Mouse (Mus musculus) heart, embryonic 14.5 days (tissue): ENCODE measurements around the gene Rpp25l. TPM values are rescaled to one million over a fixed set of nuclear protein-coding genes. Genes with fewer than 3 reads are reported as not detected.

Experiments used
- ATAC-seq: fragments of 200-750 bp; cut with Nextera tagmentation; 2 replicates; pipeline ENCODE4 v1.8.0; 2017; ENCODE audit warnings: low read depth, moderate TSS enrichment; ENCODE audit not compliant: insufficient number of reproducible peaks, insufficient read depth, low FRiP score
- H3K27ac ChIP-seq, 2 experiments: fragments of 200-500 bp in 1 of 2; fragments of 300-500 bp in 1 of 2; sonication (generic) in 1 of 2; replicated peaks in 1 of 2; 2 replicates each; pipeline ENCODE4 v1.5.1; 2012 to 2014; ENCODE audit warnings: low read depth in 2 of 2, low read length in 2 of 2, control low read depth in 1 of 2, mild to moderate bottlenecking in 1 of 2, mixed read lengths in 1 of 2; ENCODE audit not compliant: control insufficient read depth in 1 of 2, insufficient read depth in 1 of 2
- H3K27me3 ChIP-seq: fragments of 300-500 bp; sonication (generic); 2 replicates; pipeline ENCODE4 v1.6.1; 2014; ENCODE audit warnings: mild to moderate bottlenecking, low read length, control low read depth; ENCODE audit not compliant: control insufficient read depth, insufficient read depth
- H3K36me3 ChIP-seq: fragments of 300-500 bp; sonication (generic); 2 replicates; pipeline ENCODE4 v1.6.1; 2014; ENCODE audit warnings: mild to moderate bottlenecking, control low read depth, low read length, mixed read lengths; ENCODE audit not compliant: control insufficient read depth, insufficient read depth
- H3K4me1 ChIP-seq, 2 experiments: fragments of 200-500 bp in 1 of 2; fragments of 300-500 bp in 1 of 2; sonication (generic) in 1 of 2; 2 replicates each; pipeline ENCODE4 v1.6.1; 2012 to 2014; ENCODE audit warnings: low read length in 2 of 2, control low read depth in 1 of 2, mixed read lengths in 1 of 2; ENCODE audit not compliant: control insufficient read depth in 2 of 2, insufficient read depth in 2 of 2
- H3K4me2 ChIP-seq: fragments of 300-500 bp; sonication (generic); 2 replicates; pipeline ENCODE4 v1.6.1; 2014; ENCODE audit warnings: mild to moderate bottlenecking, low read length
- H3K4me3 ChIP-seq, 2 experiments: fragments of 200-500 bp in 1 of 2; fragments of 300-500 bp in 1 of 2; sonication (generic) in 1 of 2; 2 replicates each; pipeline ENCODE4 v1.5.1; 2012 to 2014; ENCODE audit warnings: low read length in 2 of 2, mild to moderate bottlenecking in 2 of 2, control low read depth in 1 of 2, low read depth in 1 of 2, moderate library complexity in 1 of 2; ENCODE audit not compliant: control insufficient read depth in 1 of 2, insufficient read depth in 1 of 2
- H3K9ac ChIP-seq: fragments of 300-500 bp; sonication (generic); 2 replicates; pipeline ENCODE4 v1.6.1; 2014; ENCODE audit warnings: mild to moderate bottlenecking, low read length
- H3K9me3 ChIP-seq: fragments of 300-500 bp; sonication (generic); 2 replicates; pipeline ENCODE4 v1.6.1; 2016; ENCODE audit warnings: low read length, control low read depth; ENCODE audit not compliant: control insufficient read depth
- WGBS: fragments of 180-500 bp; shearing (Covaris S2); extraction: QIAGEN DNeasy Blood & Tissue Kit; methylation state at CpG from one replicate; pipeline ENCODE4 v1.1.7; 2014; 5-methylcytosine and 5-hydroxymethylcytosine counted together
- polyA plus RNA-seq: library from polyadenylated mRNA; unstranded; fragments of >200 nt; fragmentation: Nextera tagmentation; extraction: Ambion mirVana; gene quantifications from 2 replicates; pipeline ENCODE4 v1.2.1, GENCODE M21; 2014

The Rpp25l gene
- polyA plus RNA-seq, 1 experiment from 2014 or later, result 48.6 TPM

- Histone ChIP-seq H3K4me2 (peak overlapping the region; percentile 95), H3K27ac (peak overlapping the region; percentile 35 to 64), H3K27me3 (no peaks in the 10 kb centered on the region), H3K9ac (peak overlapping the region; percentile 97), H3K4me3 (peak overlapping the region; percentile 70 to 95), H3K4me1 (peaks cover 17% of the 10 kb centered on the region in 2 experiments), H3K36me3 (peaks cover 31% of the 10 kb centered on the region), H3K9me3 (no peaks in the 10 kb centered on the region)
- WGBS, result 42% methylated on average over 31 of the region's 31 CpGs
- peak; percentile 3; the same call in 1 of the 2 replicates for ATAC-seq
Observed at GRCm38 (mm10) chr4:41712421-41713196, 725 bp downstream of the Rpp25l start.

GRCm38 (mm10) chr4:41711705-41712375 is 1.5 kb downstream of the Rpp25l start:
- H3K4me3 ChIP-seq, result peak overlapping the region; percentile 70 to 95
- no peaks in the 10 kb centered on the region for H3K9me3 ChIP-seq

GRCm38 (mm10) chr4:41710229-41710628 is 3.1 kb downstream of the Rpp25l start:
- Histone ChIP-seq H3K4me2 (no peak overlapping the region), H3K27me3 (peaks cover 4% of the 10 kb centered on the region), H3K27ac (no peak overlapping the region), H3K4me3 (no peak overlapping the region), H3K36me3 (peaks cover 16% of the 10 kb centered on the region), H3K9ac (no peak overlapping the region), H3K9me3 (no peaks in the 10 kb centered on the region), H3K4me1 (peaks cover 24 to 30% of the 10 kb centered on the region in 2 experiments)
- 72% methylated on average over 4 of the region's 4 CpGs for WGBS
- no peak for ATAC-seq

More at GRCm38 (mm10) chr4:41711705-41712375, 1.5 kb downstream of the Rpp25l start:
- no peak overlapping the region for H3K27ac ChIP-seq
- H3K4me2 ChIP-seq, result peak overlapping the region; percentile 95
- H3K9ac ChIP-seq, result peak overlapping the region; percentile 97
- peaks cover 23% of the 10 kb centered on the region for H3K36me3 ChIP-seq
- no peak for ATAC-seq
- 72% methylated on average over 16 of the region's 16 CpGs for WGBS
- H3K27me3 ChIP-seq, result no peaks in the 10 kb centered on the region
- peaks cover 17 to 19% of the 10 kb centered on the region in 2 experiments for H3K4me1 ChIP-seq

DNA sequence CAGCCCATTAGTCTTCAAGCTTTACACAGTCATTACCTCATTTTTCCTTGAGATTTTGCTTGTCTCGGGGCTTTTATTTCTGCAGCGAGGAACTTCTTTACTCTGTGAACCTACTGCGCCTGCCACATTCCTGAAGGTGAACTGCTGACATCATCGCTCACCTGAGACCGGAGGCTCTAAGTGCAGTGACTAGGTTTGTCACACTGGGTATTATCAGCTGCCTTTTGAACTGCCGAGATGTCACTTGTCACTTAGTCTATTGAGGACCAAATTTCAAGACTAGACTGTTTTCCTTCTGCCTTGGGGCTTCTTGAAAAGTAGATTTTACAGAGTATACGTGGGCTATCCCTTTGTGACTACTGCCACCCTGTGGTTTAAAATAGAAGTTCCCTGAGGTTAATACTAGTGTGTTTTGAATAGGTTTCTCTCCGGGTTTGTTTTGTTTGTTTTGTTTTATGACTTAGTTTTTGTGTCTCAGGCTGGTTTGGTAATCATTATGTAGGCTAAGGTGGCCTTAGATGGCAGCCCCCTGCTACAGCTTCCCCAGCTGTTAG is 5.1 kb downstream of the Rpp25l start:
- WGBS, result 43% methylated on average over 8 of the region's 8 CpGs
- peaks cover 11% of the 10 kb centered on the region for H3K27me3 ChIP-seq
- no peak for ATAC-seq
- H3K27ac ChIP-seq, result no peak overlapping the region
- H3K4me3 ChIP-seq, result no peak overlapping the region
- peaks cover 20 to 30% of the 10 kb centered on the region in 2 experiments for H3K4me1 ChIP-seq
- peaks cover 13% of the 10 kb centered on the region for H3K36me3 ChIP-seq
- no peak overlapping the region for H3K4me2 ChIP-seq
- H3K9me3 ChIP-seq, result no peaks in the 10 kb centered on the region
- no peak overlapping the region for H3K9ac ChIP-seq

GRCm38 (mm10) chr4:41707011-41707535 is 6.3 kb downstream of the Rpp25l start:
- peaks cover 11% of the 10 kb centered on the region for H3K27me3 ChIP-seq
- no peak overlapping the region for H3K9ac ChIP-seq
- no peak overlapping the region for H3K4me3 ChIP-seq
- 3% methylated on average over 13 of the region's 13 CpGs for WGBS
- H3K27ac ChIP-seq, result no peak overlapping the region
- peak overlapping the region; percentile 41 for H3K4me2 ChIP-seq
- no peak; the same call in 1 of the 2 replicates for ATAC-seq
- H3K4me1 ChIP-seq, result peaks cover 12 to 22% of the 10 kb centered on the region in 2 experiments
- H3K9me3 ChIP-seq, result no peaks in the 10 kb centered on the region
- H3K36me3 ChIP-seq, result peaks cover 13% of the 10 kb centered on the region

DNA sequence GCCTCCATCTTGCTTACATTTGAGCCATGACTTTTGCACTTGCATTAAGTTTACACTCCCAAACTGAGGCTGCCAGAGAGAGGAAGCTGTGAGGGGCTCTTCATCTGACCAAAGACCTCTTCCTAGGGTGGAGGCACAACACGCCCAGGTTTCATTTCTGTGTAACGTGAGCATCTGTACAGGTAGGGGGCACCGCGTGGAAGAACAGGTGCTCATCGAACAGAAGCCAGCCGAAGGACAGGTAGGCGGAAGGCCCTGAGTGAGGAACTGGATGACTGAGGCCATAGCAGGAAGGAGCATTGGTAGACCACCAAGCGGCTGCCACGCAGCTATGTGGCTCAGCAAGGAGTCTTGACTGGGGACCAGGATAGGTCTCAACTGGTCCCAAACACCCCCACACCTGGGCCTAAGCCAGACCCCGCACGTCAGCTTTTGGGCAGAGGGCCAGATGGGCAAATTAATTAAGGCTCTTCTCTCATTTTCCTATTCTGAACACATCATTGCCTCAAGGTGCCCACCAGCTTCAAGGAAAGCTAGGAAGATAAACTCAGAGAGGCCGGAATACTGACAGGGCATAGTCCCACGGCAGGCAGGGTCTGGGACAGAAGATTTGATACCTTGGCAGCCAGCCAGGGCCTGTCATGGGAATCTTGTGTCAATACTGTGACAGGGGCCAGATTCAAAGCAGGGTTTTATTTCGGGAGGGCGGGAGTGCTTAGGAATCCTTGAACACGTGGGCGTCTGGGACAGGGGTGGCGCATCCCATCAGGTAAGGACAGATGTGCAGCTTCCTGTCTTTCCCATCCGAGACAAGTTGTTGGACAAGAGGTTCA is 7.2 kb downstream of the Rpp25l start:
- no peak overlapping the region for H3K4me3 ChIP-seq
- H3K27ac ChIP-seq, result no peak overlapping the region
- H3K9me3 ChIP-seq, result no peaks in the 10 kb centered on the region
- H3K36me3 ChIP-seq, result peaks cover 5% of the 10 kb centered on the region
- peaks cover 8 to 14% of the 10 kb centered on the region in 2 experiments for H3K4me1 ChIP-seq
- WGBS, result 47% methylated on average over 19 of the region's 19 CpGs
- ATAC-seq, result no peak
- no peak overlapping the region for H3K9ac ChIP-seq
- H3K27me3 ChIP-seq, result peaks cover 11% of the 10 kb centered on the region
- H3K4me2 ChIP-seq, result peak overlapping the region; percentile 41; the same call in 1 of the 2 replicates

DNA sequence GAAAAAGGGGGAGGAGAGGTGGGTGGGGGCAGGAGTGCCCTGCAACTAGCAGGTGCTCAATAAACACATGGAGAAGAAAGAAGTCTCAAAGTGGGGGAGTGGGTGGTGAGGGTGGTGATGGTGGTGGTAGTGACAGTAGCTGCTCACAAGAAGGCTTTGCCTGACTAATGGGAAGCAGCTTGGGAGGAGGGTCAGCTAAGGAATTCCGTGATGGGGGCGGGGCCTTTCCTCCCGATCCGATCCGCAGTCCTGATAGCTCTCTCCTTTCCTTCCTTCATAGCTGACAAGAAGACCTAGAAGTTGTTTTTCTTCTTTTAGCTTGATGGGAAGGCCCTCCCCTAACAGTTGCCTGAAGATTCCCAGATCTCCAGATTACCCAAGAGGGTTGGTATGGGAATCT is 8.7 kb downstream of the Rpp25l start:
- Histone ChIP-seq H3K9me3 (no peaks in the 10 kb centered on the region), H3K9ac (no peak overlapping the region), H3K4me1 (peaks cover 8 to 14% of the 10 kb centered on the region in 2 experiments), H3K27ac (no peak overlapping the region), H3K36me3 (no peaks in the 10 kb centered on the region), H3K27me3 (peaks cover 11% of the 10 kb centered on the region), H3K4me3 (no peak overlapping the region), H3K4me2 (no peak overlapping the region)
- WGBS, result 0% methylated on average over 5 of the region's 5 CpGs
- ATAC-seq, result no peak
